Mouse (Mus musculus) midbrain, embryonic 12.5 days (tissue): ENCODE measurements at regions not wholly inside any gene's neighbourhood (a gene's known extent, or its start where the extent isn't known, plus 50 kb on each side); places are given as distances from the start of the nearest gene placed in this dataset.

Source experiments
- ATAC-seq: fragments of 200-750 bp; cut with Nextera tagmentation; 2 replicates; pipeline ENCODE4 v1.8.0; 2017; ENCODE audit warnings: low read depth, moderate TSS enrichment, moderate library complexity; ENCODE audit not compliant: low FRiP score
- H3K27ac ChIP-seq: fragments of 300-500 bp; sonication (generic); replicated peaks from 2 replicates; pipeline ENCODE4 v1.5.1; 2016; ENCODE audit warnings: mild to moderate bottlenecking
- H3K27me3 ChIP-seq: fragments of 300-500 bp; sonication (generic); 2 replicates; pipeline ENCODE4 v1.6.1; 2016; ENCODE audit warnings: mild to moderate bottlenecking
- H3K36me3 ChIP-seq: fragments of 300-500 bp; sonication (generic); 2 replicates; pipeline ENCODE4 v1.6.1; 2016
- H3K4me1 ChIP-seq: fragments of 300-500 bp; sonication (generic); 2 replicates; pipeline ENCODE4 v1.6.1; 2016
- H3K4me2 ChIP-seq: fragments of 300-500 bp; sonication (generic); replicated peaks from 2 replicates; pipeline ENCODE4 v1.6.1; 2016; ENCODE audit warnings: mild to moderate bottlenecking, moderate library complexity
- H3K4me3 ChIP-seq: fragments of 300-500 bp; sonication (generic); 2 replicates; pipeline ENCODE4 v1.5.1; 2016; ENCODE audit warnings: mild to moderate bottlenecking
- H3K9ac ChIP-seq: fragments of 300-500 bp; sonication (generic); replicated peaks from 2 replicates; pipeline ENCODE4 v1.6.1; 2016; ENCODE audit warnings: mild to moderate bottlenecking, moderate library complexity
- H3K9me3 ChIP-seq: fragments of 300-500 bp; sonication (generic); 2 replicates; pipeline ENCODE4 v1.6.1; 2016; ENCODE audit warnings: mild to moderate bottlenecking
- WGBS: fragments of 180-500 bp; shearing (Covaris S2); methylation state at CpG from one replicate; pipeline ENCODE4 v1.1.7; 2016; 5-methylcytosine and 5-hydroxymethylcytosine counted together

GRCm38 (mm10) chr13:51917658-51918057 is 71.2 kb downstream of the Gadd45g start:
- H3K9me3 ChIP-seq: no peaks in the 10 kb centered on the region
- no peak overlapping the region for H3K4me2 ChIP-seq
- peaks cover 90% of the 10 kb centered on the region for H3K27me3 ChIP-seq
- H3K9ac ChIP-seq: no peak overlapping the region
- H3K36me3 ChIP-seq: no peaks in the 10 kb centered on the region
- peaks cover 61% of the 10 kb centered on the region for H3K4me1 ChIP-seq
- peak overlapping the region; percentile 87 for H3K27ac ChIP-seq
- no peak overlapping the region for H3K4me3 ChIP-seq
- ATAC-seq: peak; percentile 13; the same call in 1 of the 2 replicates
- WGBS: 18% methylated on average over 7 of the region's 7 CpGs

GRCm38 (mm10) chr13:51918108-51918507 is 71.6 kb downstream of the Gadd45g start:
- peaks cover 65% of the 10 kb centered on the region for H3K4me1 ChIP-seq
- H3K36me3 ChIP-seq: no peaks in the 10 kb centered on the region
- ATAC-seq: no peak
- no peak overlapping the region for H3K4me3 ChIP-seq
- no peaks in the 10 kb centered on the region for H3K9me3 ChIP-seq
- H3K9ac ChIP-seq: no peak overlapping the region
- peak overlapping the region; percentile 35 for H3K4me2 ChIP-seq
- peak overlapping the region; percentile 87 for H3K27ac ChIP-seq
- WGBS: 25% methylated on average over 8 of the region's 8 CpGs
- H3K27me3 ChIP-seq: peaks cover 90% of the 10 kb centered on the region

- Histone ChIP-seq H3K27me3 (peaks cover 90% of the 10 kb centered on the region), H3K9me3 (no peaks in the 10 kb centered on the region), H3K36me3 (no peaks in the 10 kb centered on the region), H3K27ac (peak overlapping the region; percentile 87), H3K4me2 (peak overlapping the region; percentile 35), H3K4me1 (peaks cover 65% of the 10 kb centered on the region), H3K9ac (no peak overlapping the region), H3K4me3 (no peak overlapping the region)
- 2% methylated on average over 10 of the region's 10 CpGs for WGBS
- ATAC-seq: peak; percentile 39
Observed at GRCm38 (mm10) chr13:51918781-51919170, 72.3 kb downstream of the Gadd45g start.

GRCm38 (mm10) chr13:51919171-51919793 is 72.8 kb downstream of the Gadd45g start:
- peak; percentile 32 for ATAC-seq
- Histone ChIP-seq H3K4me2 (peak overlapping the region; percentile 35), H3K27ac (peak overlapping the region; percentile 87), H3K27me3 (peaks cover 90% of the 10 kb centered on the region), H3K4me1 (peaks cover 68% of the 10 kb centered on the region), H3K36me3 (no peaks in the 10 kb centered on the region), H3K4me3 (no peak overlapping the region), H3K9me3 (no peaks in the 10 kb centered on the region), H3K9ac (no peak overlapping the region)
- WGBS: under 1% methylated on average over 14 of the region's 14 CpGs

- Histone ChIP-seq H3K4me1 (peaks cover 70% of the 10 kb centered on the region), H3K9me3 (no peaks in the 10 kb centered on the region), H3K27ac (peak overlapping the region; percentile 87), H3K36me3 (no peaks in the 10 kb centered on the region), H3K4me2 (peak overlapping the region; percentile 35), H3K9ac (no peak overlapping the region), H3K27me3 (peaks cover 89% of the 10 kb centered on the region), H3K4me3 (no peak overlapping the region)
- WGBS: 14% methylated on average over 3 of the region's 3 CpGs
- ATAC-seq: no peak
Observed at GRCm38 (mm10) chr13:51919937-51920336, 73.5 kb downstream of the Gadd45g start.

GRCm38 (mm10) chr13:51920511-51921351 is 74.3 kb downstream of the Gadd45g start:
- Histone ChIP-seq H3K27me3 (peaks cover 89% of the 10 kb centered on the region), H3K27ac (peak overlapping the region; percentile 87), H3K4me1 (peaks cover 70% of the 10 kb centered on the region), H3K9ac (no peak overlapping the region), H3K36me3 (no peaks in the 10 kb centered on the region), H3K4me2 (peak overlapping the region; percentile 35), H3K9me3 (no peaks in the 10 kb centered on the region), H3K4me3 (no peak overlapping the region)
- WGBS: 2% methylated on average over 15 of the region's 15 CpGs
- ATAC-seq: peak; percentile 76

GRCm38 (mm10) chr13:51921550-51921949 is 75.1 kb downstream of the Gadd45g start:
- H3K27me3 ChIP-seq: peaks cover 89% of the 10 kb centered on the region
- 8% methylated on average over 5 of the region's 5 CpGs for WGBS
- H3K27ac ChIP-seq: peak overlapping the region; percentile 87
- peak overlapping the region; percentile 27 for H3K4me2 ChIP-seq
- H3K9me3 ChIP-seq: no peaks in the 10 kb centered on the region
- H3K4me1 ChIP-seq: peaks cover 70% of the 10 kb centered on the region
- no peak for ATAC-seq
- H3K9ac ChIP-seq: no peak overlapping the region
- no peak overlapping the region for H3K4me3 ChIP-seq
- no peaks in the 10 kb centered on the region for H3K36me3 ChIP-seq

- H3K9ac ChIP-seq: 0 out of 2 replicates have a peak overlapping the region, but pooled peaks have one; percentile 20
- H3K9me3 ChIP-seq: no peaks in the 10 kb centered on the region
- ATAC-seq: peak; percentile 56; the same call in 1 of the 2 replicates
- H3K4me1 ChIP-seq: peaks cover 36% of the 10 kb centered on the region
- peak overlapping the region; percentile 27; the same call in 1 of the 2 replicates for H3K27ac ChIP-seq
- no peak overlapping the region for H3K4me3 ChIP-seq
- H3K4me2 ChIP-seq: no peak overlapping the region
- WGBS: 49% methylated on average over 9 of the region's 10 CpGs
- H3K27me3 ChIP-seq: peaks cover 99% of the 10 kb centered on the region
- H3K36me3 ChIP-seq: no peaks in the 10 kb centered on the region
Observed at GRCm38 (mm10) chr13:51926764-51927163, 80.3 kb downstream of the Gadd45g start.

- ATAC-seq: no peak
- 62% methylated on average over 2 of the region's 2 CpGs for WGBS
- no peaks in the 10 kb centered on the region for H3K9me3 ChIP-seq
- peaks cover 91% of the 10 kb centered on the region for H3K27me3 ChIP-seq
- H3K4me1 ChIP-seq: peaks cover 18% of the 10 kb centered on the region
- no peak overlapping the region for H3K27ac ChIP-seq
- no peak overlapping the region for H3K9ac ChIP-seq
- no peak overlapping the region for H3K4me2 ChIP-seq
- H3K4me3 ChIP-seq: no peak overlapping the region
- H3K36me3 ChIP-seq: no peaks in the 10 kb centered on the region
Observed at GRCm38 (mm10) chr13:51929730-51930129, 83.3 kb downstream of the Gadd45g start.

GRCm38 (mm10) chr13:51930301-51930747 is 83.8 kb downstream of the Gadd45g start:
- H3K4me2 ChIP-seq: no peak overlapping the region
- H3K4me3 ChIP-seq: no peak overlapping the region
- peaks cover 91% of the 10 kb centered on the region for H3K27me3 ChIP-seq
- no peak overlapping the region for H3K9ac ChIP-seq
- H3K4me1 ChIP-seq: peaks cover 18% of the 10 kb centered on the region
- no peaks in the 10 kb centered on the region for H3K36me3 ChIP-seq
- ATAC-seq: no peak
- WGBS: 46% methylated on average over 6 of the region's 6 CpGs
- no peaks in the 10 kb centered on the region for H3K9me3 ChIP-seq
- 0 out of 2 replicates have a peak overlapping the region, but pooled peaks have one; percentile 46 for H3K27ac ChIP-seq

GRCm38 (mm10) chr13:51930931-51931330 is 84.5 kb downstream of the Gadd45g start:
- 83% methylated on average over 3 of the region's 3 CpGs for whole genome bisulfite sequencing

GRCm38 (mm10) chr13:51935827-51936226 is 89.3 kb downstream of the Gadd45g start:
- Histone ChIP-seq H3K27me3 (peaks cover 57% of the 10 kb centered on the region), H3K4me3 (no peak overlapping the region), H3K4me1 (no peaks in the 10 kb centered on the region), H3K9ac (no peak overlapping the region), H3K27ac (no peak overlapping the region), H3K4me2 (no peak overlapping the region), H3K36me3 (no peaks in the 10 kb centered on the region), H3K9me3 (no peaks in the 10 kb centered on the region)
- 92% methylated on average over 10 of the region's 10 CpGs for WGBS
- no peak for ATAC-seq

More at GRCm38 (mm10) chr13:51930931-51931330, 84.5 kb downstream of the Gadd45g start:
- H3K4me1 ChIP-seq: peaks cover 18% of the 10 kb centered on the region
- H3K9ac ChIP-seq: no peak overlapping the region
- no peaks in the 10 kb centered on the region for H3K36me3 ChIP-seq
- no peak overlapping the region for H3K4me3 ChIP-seq
- ATAC-seq: no peak
- peaks cover 89% of the 10 kb centered on the region for H3K27me3 ChIP-seq
- no peaks in the 10 kb centered on the region for H3K9me3 ChIP-seq
- no peak overlapping the region for H3K27ac ChIP-seq
- H3K4me2 ChIP-seq: no peak overlapping the region
